Mouse (Mus musculus): ENCODE data around the gene Ost4.

- TF ChIP-seq POLR2A (IDR thresholded peaks at IDR 0.05; ENCODE audit: low read depth, low read length) = no peak
- no peak for TF ChIP-seq CTCF (IDR thresholded peaks at IDR 0.05; ENCODE audit: extremely low read depth, insufficient read length, insufficient replicate concordance, low read depth, low read length)
These were observed 7.3 kb upstream of the Ost4 start for GRCm38 (mm10) chr5:30914849-30915248.
